Mouse (Mus musculus): ENCODE data around the gene Srd5a2.

DNA sequence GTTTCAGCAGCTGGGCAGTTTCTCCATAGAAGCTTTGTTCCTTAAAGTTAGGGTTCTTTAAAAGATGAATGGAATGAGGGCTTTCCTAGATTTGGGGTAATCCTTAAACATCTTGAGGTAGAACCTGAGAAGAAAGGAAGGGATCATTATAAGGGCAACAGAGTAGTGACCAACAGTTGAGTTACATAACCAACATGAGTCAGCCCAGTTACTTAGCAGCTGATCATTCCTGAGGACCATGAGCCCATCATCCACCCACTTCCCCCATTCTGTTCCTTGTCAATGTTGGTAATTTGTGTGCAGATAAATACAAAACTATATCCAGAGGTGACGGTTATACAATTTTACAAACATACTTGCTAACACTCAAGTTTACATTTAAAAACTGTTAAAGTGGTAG lies 30.1 kb downstream of the Srd5a2 start:
- TF ChIP-seq POLR2A (IDR thresholded peaks at IDR 0.05; ENCODE audit: insufficient read depth, low read depth, low read length) = no peak
- no peak for TF ChIP-seq EP300 (IDR thresholded peaks at IDR 0.05; ENCODE audit: insufficient read depth, low read depth, low read length)
- TF ChIP-seq CTCF (IDR thresholded peaks at IDR 0.05) = no peak
